Mouse (Mus musculus) hindbrain, embryonic 14.5 days (tissue): ENCODE results near the gene Usp5. TPM values are rescaled to one million over a fixed set of nuclear protein-coding genes. Genes with fewer than 3 reads are reported as not detected.
A peak's percentile ranks its signal among the peaks of the same experiment; 100 is the strongest.

Source experiments
- ATAC-seq: fragments of 200-750 bp; cut with Nextera tagmentation; 2 replicates; pipeline ENCODE4 v1.8.0; 2017; ENCODE audit warnings: moderate number of reproducible peaks, mild to moderate bottlenecking, moderate TSS enrichment, moderate library complexity; ENCODE audit not compliant: low FRiP score
- DNase-seq: peaks from one replicate; pipeline ENCODE4 v3.0.0-alpha.2; 2015; ENCODE audit warnings: low spot score
- H3K27ac ChIP-seq: fragments of 300-500 bp; sonication (generic); 2 replicates; pipeline ENCODE4 v1.5.1; 2014; ENCODE audit warnings: mild to moderate bottlenecking, moderate library complexity
- H3K27me3 ChIP-seq: fragments of 300-500 bp; sonication (generic); 2 replicates; pipeline ENCODE4 v1.6.1; 2014; ENCODE audit warnings: mild to moderate bottlenecking, low read length, mixed read lengths; ENCODE audit not compliant: control insufficient read depth, insufficient read depth
- H3K36me3 ChIP-seq: fragments of 300-500 bp; sonication (generic); replicated peaks from 2 replicates; pipeline ENCODE4 v1.6.1; 2014; ENCODE audit not compliant: control insufficient read depth, insufficient read depth
- H3K4me1 ChIP-seq: fragments of 300-500 bp; sonication (generic); replicated peaks from 2 replicates; pipeline ENCODE4 v1.6.1; 2014; ENCODE audit warnings: antibody characterized with exemption, low read length, mixed read lengths; ENCODE audit not compliant: control insufficient read depth, insufficient read depth
- H3K4me2 ChIP-seq: fragments of 300-500 bp; sonication (generic); replicated peaks from 2 replicates; pipeline ENCODE4 v1.6.1; 2014; ENCODE audit warnings: mild to moderate bottlenecking, moderate library complexity
- H3K4me3 ChIP-seq: fragments of 300-500 bp; sonication (generic); replicated peaks from 2 replicates; pipeline ENCODE4 v1.5.1; 2014; ENCODE audit warnings: mild to moderate bottlenecking, low read length
- H3K9ac ChIP-seq: fragments of 300-500 bp; sonication (generic); 2 replicates; pipeline ENCODE4 v1.6.1; 2014
- H3K9me3 ChIP-seq: fragments of 300-500 bp; sonication (generic); 2 replicates; pipeline ENCODE4 v1.6.1; 2016; ENCODE audit warnings: low read length; ENCODE audit not compliant: control insufficient read depth
- WGBS: fragments of 180-500 bp; shearing (Covaris S2); extraction: QIAGEN DNeasy Blood & Tissue Kit; methylation state at CpG from one replicate; pipeline ENCODE4 v1.1.7; 2014; 5-methylcytosine and 5-hydroxymethylcytosine counted together
- polyA plus RNA-seq: library from polyadenylated mRNA; unstranded; fragments of >200 nt; fragmentation: Nextera tagmentation; extraction: Ambion mirVana; gene quantifications from 2 replicates; pipeline ENCODE4 v1.2.1, GENCODE M21; 2014

The Usp5 gene
- polyA plus RNA-seq, 1 experiment from 2014 or later = 180 TPM

DNA sequence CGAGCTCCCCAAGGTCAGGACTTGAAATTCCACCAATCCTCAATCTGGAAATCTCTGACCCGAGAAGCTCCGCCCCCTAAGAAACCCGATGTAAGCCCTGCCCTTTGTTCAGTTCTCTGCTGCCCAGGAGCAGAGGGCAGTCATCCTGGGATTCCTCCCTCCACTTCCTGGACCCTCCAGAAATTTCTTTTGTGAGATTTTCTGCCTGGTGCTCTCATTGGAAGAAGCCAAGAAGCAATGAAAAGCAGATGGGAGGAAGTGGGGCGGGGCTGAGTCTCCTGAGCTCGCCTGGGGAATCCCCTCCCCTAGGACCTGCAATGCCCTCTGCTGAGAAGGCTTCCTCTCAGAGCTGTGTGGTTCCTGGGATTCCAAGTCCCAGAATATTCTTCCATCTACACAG, 46.8 kb downstream of the Usp5 start:
- DNase-seq (no peak), ATAC-seq (no peak)
- H3K9ac ChIP-seq = no peak overlapping the region
- no peaks in the 10 kb centered on the region for H3K36me3 ChIP-seq
- 31% methylated on average over 6 of the region's 6 CpGs for WGBS
- H3K4me3 ChIP-seq = no peak overlapping the region
- 0 out of 2 replicates have a peak, but pooled peaks cover 4% of the 10 kb centered on the region for H3K27me3 ChIP-seq
- no peaks in the 10 kb centered on the region for H3K9me3 ChIP-seq
- no peak overlapping the region for H3K4me2 ChIP-seq
- H3K4me1 ChIP-seq = peaks cover 13% of the 10 kb centered on the region; the same call in 1 of the 2 replicates
- H3K27ac ChIP-seq = no peak overlapping the region

DNA sequence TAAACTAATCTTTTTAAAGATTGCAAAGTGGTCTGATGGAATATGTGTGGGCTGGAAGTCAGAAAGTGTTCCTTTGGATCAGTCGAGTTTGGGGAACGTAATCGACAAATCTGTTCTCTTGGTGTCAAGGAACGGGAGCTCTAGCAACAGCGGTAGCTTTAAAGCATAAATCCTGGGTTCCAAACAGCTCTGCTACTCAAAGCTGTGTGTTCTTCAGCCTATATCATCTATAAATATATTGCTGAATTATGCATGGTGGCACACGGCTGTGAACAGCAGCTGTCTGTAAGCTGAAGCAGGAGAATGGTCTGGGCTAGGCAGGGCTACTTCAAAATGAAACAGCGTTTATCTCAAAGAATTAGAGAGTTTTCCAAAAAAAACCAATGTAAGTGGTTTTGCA, 48.4 kb downstream of the Usp5 start:
- Histone ChIP-seq H3K4me2 (no peak overlapping the region), H3K9me3 (no peaks in the 10 kb centered on the region), H3K4me3 (no peak overlapping the region), H3K36me3 (no peaks in the 10 kb centered on the region), H3K27ac (no peak overlapping the region), H3K27me3 (0 out of 2 replicates have a peak, but pooled peaks cover 4% of the 10 kb centered on the region), H3K9ac (no peak overlapping the region), H3K4me1 (peaks cover 13% of the 10 kb centered on the region; the same call in 1 of the 2 replicates)
- WGBS = 92% methylated on average over 7 of the region's 7 CpGs
- DNase-seq (no peak), ATAC-seq (no peak)

DNA sequence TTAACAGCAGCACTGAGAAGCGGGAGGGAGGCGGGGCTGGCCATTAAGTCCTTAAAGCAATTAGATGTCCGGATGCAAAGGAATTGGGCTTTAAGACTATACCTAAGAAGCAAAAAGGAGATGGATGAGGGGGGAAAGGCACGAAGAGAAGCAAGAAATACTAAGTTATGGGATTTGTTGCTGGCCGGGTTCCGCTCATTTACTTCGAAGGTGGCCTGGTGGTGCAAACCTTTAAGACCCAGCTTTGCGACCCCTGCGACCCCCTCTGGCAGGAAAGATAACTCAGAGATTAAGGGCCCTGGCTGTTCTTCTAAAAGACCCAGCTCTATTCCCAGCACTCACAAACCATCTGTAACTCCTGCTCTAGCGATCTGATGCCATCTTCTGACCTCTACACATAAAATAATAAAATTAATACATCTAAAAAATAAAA, 49.3 kb downstream of the Usp5 start:
- ATAC-seq (no peak), DNase-seq (no peak)
- Histone ChIP-seq H3K9ac (peak overlapping the region; percentile 49), H3K4me1 (peaks cover 13% of the 10 kb centered on the region; the same call in 1 of the 2 replicates), H3K27ac (peak overlapping the region; percentile 32; the same call in 1 of the 2 replicates), H3K4me3 (peak overlapping the region; percentile 33), H3K27me3 (0 out of 2 replicates have a peak, but pooled peaks cover 4% of the 10 kb centered on the region), H3K9me3 (no peaks in the 10 kb centered on the region), H3K36me3 (no peaks in the 10 kb centered on the region), H3K4me2 (peak overlapping the region; percentile 78)
- WGBS = 5% methylated on average over 10 of the region's 10 CpGs

DNA sequence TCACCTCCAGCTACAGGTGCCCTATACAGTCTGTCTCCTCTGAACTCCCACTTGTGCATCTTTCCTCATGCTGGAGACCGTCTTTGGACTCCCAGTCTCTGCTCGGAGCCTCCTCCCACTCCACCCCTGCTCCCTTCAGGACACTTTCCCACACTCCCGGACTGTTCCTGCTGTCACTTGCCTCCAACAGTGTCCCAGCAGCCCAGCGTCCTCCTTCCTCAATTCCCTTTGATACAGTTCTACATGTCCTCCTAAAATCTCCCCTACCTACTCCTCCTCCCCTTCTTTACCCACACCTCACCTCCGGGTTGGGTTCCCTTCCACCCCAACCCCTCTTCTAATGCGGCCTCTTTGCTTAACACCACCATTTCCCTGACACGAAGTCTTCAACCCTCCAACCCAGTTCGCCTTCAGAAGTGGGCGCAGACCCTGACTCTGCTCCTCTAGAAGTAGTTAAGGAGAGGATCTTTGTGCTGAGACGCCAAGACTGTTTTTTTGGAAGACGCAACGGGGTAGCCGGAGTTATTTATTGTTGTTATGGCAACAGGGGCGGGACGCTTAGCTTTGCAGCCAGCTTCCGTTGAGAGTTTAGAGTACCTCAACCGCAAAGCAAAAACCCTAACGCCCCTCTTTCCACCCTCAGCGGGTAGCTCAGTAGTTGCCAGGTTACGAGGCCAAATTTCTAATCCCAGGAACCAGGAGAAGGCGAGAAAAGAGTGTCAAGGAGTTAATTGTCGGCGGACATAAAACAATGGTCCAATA, 49.9 kb downstream of the Usp5 start, which contains the start of gene Lrrc23:
Gene Lrrc23, minus strand, starts transcription at position 506 of the 762 bp plus-strand sequence.
- peak within 1 kb of the TSS; percentile 78 for H3K4me2 ChIP-seq
- peak within 1 kb of the TSS; percentile 43 for H3K27ac ChIP-seq
- DNase-seq (peak; percentile 73), ATAC-seq (peak; percentile 62; the same call in 1 of the 2 replicates)
- peaks cover 13% of the 10 kb centered on the region; the same call in 1 of the 2 replicates for H3K4me1 ChIP-seq
- H3K9ac ChIP-seq = peak within 1 kb of the TSS; percentile 49
- peak within 1 kb of the TSS; percentile 33 for H3K4me3 ChIP-seq
- H3K9me3 ChIP-seq = no peaks in the 10 kb centered on the region
- 0 out of 2 replicates have a peak, but pooled peaks cover 4% of the 10 kb centered on the region for H3K27me3 ChIP-seq
- no peaks in the 10 kb centered on the region for H3K36me3 ChIP-seq
- WGBS = 2% methylated on average over 23 of the region's 23 CpGs

DNA sequence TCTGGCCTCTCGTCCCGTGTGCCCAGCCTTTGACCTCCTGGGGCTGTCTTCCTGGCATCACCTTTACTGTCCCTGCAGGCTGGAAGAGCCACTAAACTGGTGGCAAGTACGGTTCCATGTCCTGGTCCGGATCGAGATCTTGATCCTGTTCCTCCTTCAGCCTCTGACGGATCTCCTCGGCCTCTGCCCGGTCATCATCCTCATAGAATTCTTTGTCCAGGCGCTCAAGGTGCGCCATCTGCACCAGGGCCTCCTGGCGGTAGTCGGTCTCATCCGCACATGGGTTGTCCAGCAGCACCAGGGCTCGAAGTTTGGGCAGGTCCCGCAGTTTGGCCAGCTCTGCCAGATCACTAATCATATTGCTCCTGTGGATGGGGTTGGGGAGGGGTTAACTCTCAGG, 58.8 kb downstream of the Usp5 start:
- Histone ChIP-seq H3K9me3 (no peaks in the 10 kb centered on the region), H3K4me2 (no peak overlapping the region), H3K27ac (no peak overlapping the region), H3K4me3 (no peak overlapping the region), H3K9ac (no peak overlapping the region), H3K36me3 (no peaks in the 10 kb centered on the region), H3K27me3 (no peaks in the 10 kb centered on the region), H3K4me1 (peaks cover 15% of the 10 kb centered on the region; the same call in 1 of the 2 replicates)
- WGBS = 89% methylated on average over 15 of the region's 15 CpGs
- ATAC-seq (no peak), DNase-seq (no peak)

DNA sequence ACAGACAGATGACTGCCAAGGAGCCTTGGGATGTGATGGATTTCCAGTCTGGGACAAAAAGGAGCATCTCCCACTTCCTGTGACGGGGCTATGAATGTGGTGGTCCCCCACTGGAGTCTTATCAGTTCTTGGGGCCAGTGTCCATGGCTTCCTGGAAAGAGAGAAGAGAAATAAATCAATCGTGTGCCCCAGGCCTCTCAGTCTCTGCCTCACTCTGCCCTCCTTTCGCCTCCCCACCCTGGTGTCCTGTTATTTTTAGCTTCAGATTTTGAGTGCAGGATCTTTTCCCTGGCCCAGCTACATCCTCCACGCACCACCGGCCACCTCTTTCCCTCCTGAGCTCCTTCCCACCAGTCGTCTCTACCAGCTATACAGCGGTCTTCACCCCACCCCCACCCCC, 59.3 kb downstream of the Usp5 start:
- no peaks in the 10 kb centered on the region for H3K36me3 ChIP-seq
- H3K4me1 ChIP-seq = peaks cover 15% of the 10 kb centered on the region; the same call in 1 of the 2 replicates
- H3K27ac ChIP-seq = no peak overlapping the region
- H3K9me3 ChIP-seq = no peaks in the 10 kb centered on the region
- H3K9ac ChIP-seq = peak overlapping the region; percentile 77
- H3K4me3 ChIP-seq = peak overlapping the region; percentile 49
- no peaks in the 10 kb centered on the region for H3K27me3 ChIP-seq
- ATAC-seq (no peak; the same call in 1 of the 2 replicates), DNase-seq (no peak)
- 67% methylated on average over 7 of the region's 7 CpGs for WGBS
- peak overlapping the region; percentile 71 for H3K4me2 ChIP-seq

DNA sequence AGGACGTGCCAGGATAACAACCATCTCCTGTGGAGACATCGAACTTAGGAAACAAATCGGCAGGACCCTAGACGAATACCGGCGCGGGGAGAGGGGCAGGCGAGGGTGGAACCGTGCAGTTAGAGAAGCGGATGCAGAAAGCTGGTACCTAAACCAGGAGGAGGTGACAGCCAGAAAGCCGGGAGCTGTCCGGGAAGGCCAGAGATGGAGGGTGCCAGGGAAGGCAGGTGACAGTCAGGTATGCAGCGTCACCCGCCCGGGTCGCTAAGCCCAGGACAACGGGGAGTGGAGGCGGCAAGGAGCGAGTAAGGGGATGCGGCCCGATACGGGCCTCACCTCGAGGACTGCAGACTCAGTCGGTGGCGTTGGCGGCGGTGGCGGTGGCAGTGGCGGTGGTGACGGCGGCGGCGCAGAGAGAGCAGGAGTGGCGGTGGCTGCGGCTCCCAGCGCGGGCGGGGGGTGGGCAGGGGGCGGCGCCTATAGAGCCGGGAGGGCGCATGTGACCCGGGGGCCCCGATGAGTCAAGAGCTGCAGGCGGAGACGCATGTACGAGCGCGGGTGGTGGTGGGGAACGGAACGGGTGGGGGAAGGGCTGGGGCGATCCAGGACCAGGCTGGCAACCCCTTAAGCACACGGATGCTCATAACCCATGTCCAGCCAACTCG, 60.1 kb downstream of the Usp5 start, which contains the start of gene Eno2:
Gene Eno2, minus strand, starts transcription at position 573 of the 665 bp plus-strand sequence.
- DNase-seq (peak; percentile 61), ATAC-seq (peak; percentile 87)
- no peaks in the 10 kb centered on the region for H3K27me3 ChIP-seq
- peak within 1 kb of the TSS; percentile 77 for H3K9ac ChIP-seq
- H3K4me3 ChIP-seq = peak within 1 kb of the TSS; percentile 49
- WGBS = under 1% methylated on average over 50 of the region's 54 CpGs
- peak within 1 kb of the TSS; percentile 71 for H3K4me2 ChIP-seq
- H3K9me3 ChIP-seq = no peaks in the 10 kb centered on the region
- H3K36me3 ChIP-seq = no peaks in the 10 kb centered on the region
- peaks cover 15% of the 10 kb centered on the region; the same call in 1 of the 2 replicates for H3K4me1 ChIP-seq
- H3K27ac ChIP-seq = peak within 1 kb of the TSS; percentile 65

DNA sequence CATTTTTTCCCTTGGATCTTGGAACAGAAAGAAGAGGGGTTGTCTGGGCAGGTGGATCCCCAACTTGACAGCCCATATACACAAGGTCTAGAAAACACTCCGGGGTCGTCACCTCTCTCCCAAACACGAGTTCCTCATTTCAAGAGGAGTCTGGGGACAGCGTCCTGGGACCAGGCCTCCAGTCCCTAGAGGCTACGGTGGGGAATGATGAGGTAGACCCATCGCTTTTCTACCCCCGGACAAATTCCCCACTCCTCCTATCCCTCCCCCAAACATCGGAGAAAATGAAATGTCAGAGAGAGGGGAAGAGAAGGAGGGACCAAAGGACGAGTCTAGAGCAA, 60.6 kb downstream of the Usp5 start:
- Histone ChIP-seq H3K4me1 (peaks cover 15% of the 10 kb centered on the region; the same call in 1 of the 2 replicates), H3K27me3 (no peaks in the 10 kb centered on the region), H3K27ac (peak overlapping the region; percentile 65; the same call in 1 of the 2 replicates), H3K9me3 (no peaks in the 10 kb centered on the region), H3K4me3 (peak overlapping the region; percentile 49), H3K4me2 (peak overlapping the region; percentile 71), H3K9ac (peak overlapping the region; percentile 77), H3K36me3 (no peaks in the 10 kb centered on the region)
- no peak for DNase-seq
- 2% methylated on average over 9 of the region's 9 CpGs for WGBS
- ATAC-seq = 0 out of 2 replicates have a peak, but pooled peaks have one; percentile 1
